Mouse (Mus musculus) heart, embryonic 12.5 days (tissue): Measurements from ENCODE around the gene Mthfd2. TPM values are rescaled to one million over a fixed set of nuclear protein-coding genes. Genes with fewer than 3 reads are reported as not detected.
A peak's percentile ranks its signal among the peaks of the same experiment; 100 is the strongest.

Experiments
- ATAC-seq: fragments of 200-750 bp; cut with Nextera tagmentation; 2 replicates; pipeline ENCODE4 v1.8.0; 2017; ENCODE audit warnings: moderate TSS enrichment, moderate library complexity; ENCODE audit not compliant: insufficient number of reproducible peaks, low FRiP score
- H3K27ac ChIP-seq: fragments of 300-500 bp; sonication (generic); 2 replicates; pipeline ENCODE4 v1.5.1; 2016; ENCODE audit warnings: mild to moderate bottlenecking, moderate library complexity; ENCODE audit not compliant: poor library complexity, severe bottlenecking
- H3K27me3 ChIP-seq: fragments of 300-500 bp; sonication (generic); replicated peaks from 2 replicates; pipeline ENCODE4 v1.6.1; 2016; ENCODE audit warnings: mild to moderate bottlenecking, moderate library complexity
- H3K36me3 ChIP-seq: fragments of 300-500 bp; sonication (generic); 2 replicates; pipeline ENCODE4 v1.6.1; 2016; ENCODE audit warnings: mild to moderate bottlenecking, moderate library complexity
- H3K4me1 ChIP-seq: fragments of 300-500 bp; sonication (generic); replicated peaks from 2 replicates; pipeline ENCODE4 v1.6.1; 2016; ENCODE audit warnings: mild to moderate bottlenecking
- H3K4me2 ChIP-seq: fragments of 300-500 bp; sonication (generic); 2 replicates; pipeline ENCODE4 v1.6.1; 2016; ENCODE audit warnings: mild to moderate bottlenecking, moderate library complexity
- H3K4me3 ChIP-seq: fragments of 300-500 bp; sonication (generic); 2 replicates; pipeline ENCODE4 v1.5.1; 2016; ENCODE audit warnings: mild to moderate bottlenecking
- H3K9ac ChIP-seq: fragments of 300-500 bp; sonication (generic); 2 replicates; pipeline ENCODE4 v1.6.1; 2016; ENCODE audit warnings: mild to moderate bottlenecking, moderate library complexity
- H3K9me3 ChIP-seq: fragments of 300-500 bp; sonication (generic); replicated peaks from 2 replicates; pipeline ENCODE4 v1.6.1; 2016; ENCODE audit warnings: mild to moderate bottlenecking, moderate library complexity
- WGBS: fragments of 180-500 bp; shearing (Covaris S2); methylation state at CpG from one replicate; pipeline ENCODE4 v1.1.7; 2016; 5-methylcytosine and 5-hydroxymethylcytosine counted together
- polyA plus RNA-seq: library from polyadenylated mRNA; unstranded; fragments of >200 nt; fragmentation: Nextera tagmentation; extraction: Ambion mirVana; gene quantifications from 2 replicates; pipeline ENCODE4 v1.2.1, GENCODE M21; 2016

Mthfd2 gene
- polyA plus RNA-seq, 1 experiment from 2014 or later: 38.9 TPM

- Histone ChIP-seq H3K27me3 (0 out of 2 replicates have a peak, but pooled peaks cover 4% of the 10 kb centered on the region), H3K27ac (no peak overlapping the region), H3K36me3 (no peaks in the 10 kb centered on the region), H3K9ac (no peak overlapping the region), H3K4me3 (peak overlapping the region; percentile 58), H3K9me3 (no peaks in the 10 kb centered on the region), H3K4me1 (peaks cover 3% of the 10 kb centered on the region; the same call in 1 of the 2 replicates), H3K4me2 (peak overlapping the region; percentile 66)
- 66% methylated on average over 4 of the region's 4 CpGs for WGBS
- ATAC-seq: no peak
Observed at GRCm38 (mm10) chr6:83267616-83268015, 58.1 kb downstream of the Mthfd2 start.

DNA sequence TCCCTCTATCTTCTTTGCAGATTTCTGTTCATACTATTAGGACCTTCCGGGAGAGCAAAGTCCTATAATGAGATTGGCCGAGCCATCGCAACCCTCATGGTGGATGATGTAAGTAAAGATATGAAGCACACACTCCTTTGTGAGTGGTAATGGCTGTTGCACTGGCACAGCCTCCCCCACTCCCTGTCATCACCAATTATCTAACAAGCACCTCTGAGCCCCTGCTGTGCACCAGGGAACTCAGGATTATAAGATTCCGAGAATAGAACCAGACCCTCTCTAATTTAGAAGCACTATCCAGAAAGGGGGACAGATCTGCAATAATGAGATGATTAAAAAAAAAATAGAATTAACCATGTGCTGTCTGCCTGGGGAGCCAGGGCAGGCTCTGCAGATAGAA is 60.1 kb downstream of the Mthfd2 start:
- Histone ChIP-seq H3K9me3 (no peaks in the 10 kb centered on the region), H3K4me3 (no peak overlapping the region), H3K4me2 (no peak overlapping the region), H3K9ac (no peak overlapping the region), H3K27ac (no peak overlapping the region), H3K27me3 (peaks cover 4% of the 10 kb centered on the region; the same call in 1 of the 2 replicates), H3K4me1 (peaks cover 3% of the 10 kb centered on the region; the same call in 1 of the 2 replicates), H3K36me3 (no peaks in the 10 kb centered on the region)
- ATAC-seq: no peak
- WGBS: 61% methylated on average over 4 of the region's 4 CpGs

DNA sequence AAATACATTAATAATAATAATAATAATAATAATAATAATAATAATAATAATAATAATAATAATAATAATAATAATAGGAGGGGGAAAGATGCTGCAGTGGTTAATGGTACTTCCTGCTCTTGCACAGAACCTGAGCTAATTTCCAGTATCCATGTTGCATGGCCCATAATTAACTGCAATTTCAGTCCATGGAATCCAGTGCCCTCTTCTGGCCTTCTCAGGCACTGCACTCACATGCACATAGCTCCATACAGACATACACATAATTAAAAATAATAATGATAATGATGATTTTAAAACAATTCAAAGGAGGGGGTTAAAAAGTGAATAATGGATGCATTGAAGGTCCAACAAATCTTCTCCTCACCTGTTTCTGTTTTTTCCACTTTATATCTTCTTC is 60.5 kb downstream of the Mthfd2 start:
- Histone ChIP-seq H3K9me3 (no peaks in the 10 kb centered on the region), H3K4me2 (no peak overlapping the region), H3K9ac (no peak overlapping the region), H3K27ac (no peak overlapping the region), H3K4me1 (peaks cover 3% of the 10 kb centered on the region; the same call in 1 of the 2 replicates), H3K36me3 (no peaks in the 10 kb centered on the region), H3K27me3 (peaks cover 4% of the 10 kb centered on the region; the same call in 1 of the 2 replicates), H3K4me3 (no peak overlapping the region)
- ATAC-seq: no peak

GRCm38 (mm10) chr6:83264516-83264915 is 61.2 kb downstream of the Mthfd2 start:
- no peak overlapping the region for H3K4me2 ChIP-seq
- H3K36me3 ChIP-seq: no peaks in the 10 kb centered on the region
- H3K9me3 ChIP-seq: no peaks in the 10 kb centered on the region
- H3K27me3 ChIP-seq: peaks cover 4% of the 10 kb centered on the region; the same call in 1 of the 2 replicates
- no peak overlapping the region for H3K4me3 ChIP-seq
- H3K27ac ChIP-seq: no peak overlapping the region
- no peak for ATAC-seq
- H3K4me1 ChIP-seq: peaks cover 3% of the 10 kb centered on the region; the same call in 1 of the 2 replicates
- WGBS: 86% methylated on average over 1 of the region's 1 CpGs
- no peak overlapping the region for H3K9ac ChIP-seq

Other genes with a start within 250 kb of the Mthfd2 start
- 12.5 and 14.9 TPM in 2 replicates for gene Pcgf1, start 248.0 kb downstream of the Mthfd2 start, polyA plus RNA-seq
- 0.36 TPM in 1 of 2 replicates, not detected in the other for gene Lbx2, start 239.5 kb downstream of the Mthfd2 start, polyA plus RNA-seq
- 1.3 and 1.9 TPM in 2 replicates for gene Ccdc142, start 224.3 kb downstream of the Mthfd2 start, polyA plus RNA-seq
- 2.2 and 2.4 TPM in 2 replicates for gene Gm42688, start 224.3 kb downstream of the Mthfd2 start, polyA plus RNA-seq
- 155 and 156 TPM in 2 replicates for gene Mrpl53, start 216.9 kb downstream of the Mthfd2 start, polyA plus RNA-seq
- gene Mogs, start 210.4 kb downstream of the Mthfd2 start, polyA plus RNA-seq: 30.7 and 30.8 TPM in 2 replicates
- 87.6 and 91.3 TPM in 2 replicates for gene Wbp1, start 204.3 kb downstream of the Mthfd2 start, polyA plus RNA-seq
- gene Ino80b, start 200.5 kb downstream of the Mthfd2 start, polyA plus RNA-seq: 11.1 and 12.1 TPM in 2 replicates
- gene Rtkn, start 190.4 kb downstream of the Mthfd2 start, polyA plus RNA-seq: 20.3 and 22.0 TPM in 2 replicates
- gene Wdr54, start 169.5 kb downstream of the Mthfd2 start, polyA plus RNA-seq: 4.2 and 6.8 TPM in 2 replicates
- 0.17 and 0.39 TPM in 2 replicates for gene 1700003E16Rik, start 169.5 kb downstream of the Mthfd2 start, polyA plus RNA-seq
- 86.9 and 89.0 TPM in 2 replicates for gene Dctn1, start 160.0 kb downstream of the Mthfd2 start, polyA plus RNA-seq
- gene Slc4a5, start 106.1 kb downstream of the Mthfd2 start, polyA plus RNA-seq: 0.27 and 0.52 TPM in 2 replicates
- 42.6 and 43.3 TPM in 2 replicates for gene Mob1a, start 108 bp upstream of the Mthfd2 start, polyA plus RNA-seq
- 262 and 274 TPM in 2 replicates for gene Bola3, start 23.2 kb upstream of the Mthfd2 start, polyA plus RNA-seq
- 31.3 and 33.6 TPM in 2 replicates for gene Tet3, start 133.2 kb upstream of the Mthfd2 start, polyA plus RNA-seq
- 46.5 and 52.5 TPM in 2 replicates for gene Dguok, start 181.1 kb upstream of the Mthfd2 start, polyA plus RNA-seq
- 8.6 and 10.1 TPM in 2 replicates for gene Actg2, start 210.4 kb upstream of the Mthfd2 start, polyA plus RNA-seq
- 24.4 and 25.8 TPM in 2 replicates for gene Stambp, start 246.8 kb upstream of the Mthfd2 start, polyA plus RNA-seq